Mouse (Mus musculus): Measurements from ENCODE around the gene AI854703.

- TF ChIP-seq CTCF (IDR thresholded peaks at IDR 0.05; ENCODE audit: borderline replicate concordance, extremely low read depth, insufficient read depth, insufficient read length) (no peak), POLR2A (IDR thresholded peaks at IDR 0.05; ENCODE audit: borderline replicate concordance, extremely low read depth, insufficient read depth, insufficient read length, poor library complexity, severe bottlenecking) (no peak; the same call in 1 of the 2 replicates)
Observed at GRCm38 (mm10) chr6:48602080-48602741, 24.4 kb upstream of the AI854703 start.
